Mouse (Mus musculus): ENCODE results near the gene Rusc2.

DNA sequence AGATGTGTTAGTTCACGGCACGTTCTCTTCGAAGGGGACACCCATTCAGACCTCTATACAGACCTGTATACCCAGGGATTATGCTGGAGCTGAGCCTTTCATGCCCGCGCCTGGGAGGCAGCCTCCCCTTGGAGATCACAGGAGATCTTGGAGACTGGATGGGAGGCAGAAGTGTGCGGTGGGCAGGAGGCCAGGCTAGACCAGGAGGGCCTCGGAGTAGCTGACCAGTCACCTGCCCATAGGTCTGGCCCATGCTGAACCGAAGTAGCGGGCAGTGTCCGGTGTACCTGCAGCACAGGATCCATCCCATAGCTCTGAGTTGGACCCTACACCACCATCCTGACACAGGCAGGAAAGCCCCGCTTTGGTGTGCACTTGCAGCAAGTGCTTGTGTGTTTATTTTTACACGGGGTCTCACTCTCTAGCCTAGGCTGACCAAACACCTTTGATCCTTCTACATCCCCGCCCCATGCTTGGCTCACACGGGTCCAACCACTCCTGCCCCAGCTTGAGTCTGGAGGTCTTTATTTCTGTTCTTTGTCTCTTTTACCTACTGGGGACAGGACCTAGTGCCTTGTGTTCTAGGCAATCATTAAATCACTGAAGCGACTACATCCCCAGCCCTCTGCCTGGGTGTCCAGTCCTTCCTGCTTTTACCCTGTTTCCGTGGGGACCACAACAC, 46.5 kb downstream of the Rusc2 start:
- TF ChIP-seq CTCF (IDR thresholded peaks at IDR 0.05) (no peak), EP300 (IDR thresholded peaks at IDR 0.05) (no peak)

Data from lung, postnatal 0 days (tissue).